ENCODE assay signal across 25 mouse cellular contexts in genomic region chr1:119279261-119279660, GRCm38 (mm10).
DNase-seq lines count a peak whose midpoint lies in the region; ATAC-seq and TF ChIP-seq lines count a peak whose summit lies in the region.
"Had no signal": no experiment of that assay in that cellular context is flagged by ENCODE, and none has a peak within 500 bp of the region (broad histone marks: within the 10 kb centered on the region; RNA-seq: fewer than 3 reads in every experiment).

No protein-coding gene starts in this region.

- H3K27me3 ChIP-seq in Patski, result no peaks in the 10 kb centered on the region
- no peaks in the 10 kb centered on the region for H3K27me3 ChIP-seq in stomach, embryonic 14.5 days (ENCODE audit: control insufficient read depth, insufficient read depth, low read length)
- H3K27me3 ChIP-seq: CH12.LX; forebrain, embryonic 15.5 days; hindbrain, embryonic 13.5 days; limb, embryonic 13.5 days; midbrain, embryonic 15.5 days had no signal

- no peak overlapping the region for H3K4me2 ChIP-seq in stomach, embryonic 14.5 days (replicated peaks; ENCODE audit: low read depth, low read length)
- H3K4me2 ChIP-seq: forebrain, embryonic 15.5 days; heart, embryonic 12.5 days; hindbrain, embryonic 13.5 days; limb, embryonic 13.5 days; liver, embryonic 11.5 days; midbrain, embryonic 15.5 days had no signal

- H3K9me3 ChIP-seq in stomach, embryonic 14.5 days (ENCODE audit: control insufficient read depth, low read depth, low read length), result no peaks in the 10 kb centered on the region
- H3K9me3 ChIP-seq: forebrain, embryonic 15.5 days; heart, embryonic 12.5 days; hindbrain, embryonic 13.5 days; midbrain, embryonic 15.5 days had no signal

- no peak for ATAC-seq in Patski
- ATAC-seq in stomach, embryonic 14.5 days (ENCODE audit: insufficient number of reproducible peaks, insufficient read depth, low FRiP score, low read depth), result no peak
- ATAC-seq: forebrain, embryonic 15.5 days; intestine, embryonic 16.5 days; midbrain, embryonic 15.5 days had no signal

- H3K4me3 ChIP-seq in stomach, embryonic 14.5 days (ENCODE audit: low read depth, low read length), result no peak overlapping the region
- H3K4me3 ChIP-seq: forebrain, embryonic 15.5 days; heart, embryonic 12.5 days; hindbrain, embryonic 13.5 days; limb, embryonic 13.5 days; midbrain, embryonic 10.5 days; midbrain, embryonic 15.5 days had no signal

- H3K36me3 ChIP-seq in stomach, embryonic 14.5 days (ENCODE audit: control insufficient read depth, insufficient read depth, low read length), result no peaks in the 10 kb centered on the region
- H3K36me3 ChIP-seq: forebrain, embryonic 15.5 days; heart, embryonic 12.5 days; hindbrain, embryonic 13.5 days; limb, embryonic 13.5 days; midbrain, embryonic 10.5 days; midbrain, embryonic 15.5 days had no signal

- no peak for TF ChIP-seq CTCF in Patski (IDR thresholded peaks at IDR 0.05)

- CTCF ChIA-PET in Patski (lab: Charles Lee), result no interaction called here

- no peaks in the 10 kb centered on the region for H3K4me1 ChIP-seq in stomach, embryonic 14.5 days (ENCODE audit: control insufficient read depth, insufficient read depth, low read length)
- H3K4me1 ChIP-seq: forebrain, embryonic 15.5 days; heart, embryonic 12.5 days; hindbrain, embryonic 13.5 days; limb, embryonic 13.5 days; midbrain, embryonic 10.5 days; midbrain, embryonic 15.5 days had no signal

- in situ Hi-C loops in Patski (cut with MboI; ENCODE audit: low pct_unique_long_range_greater_than_20kb), result no loop called here

- DNase-seq in adrenal gland, adult 2 months, result peak; percentile 15
- DNase-seq in adrenal gland, adult 18-20 months (ENCODE audit: low spot score in 2 of 2), result no peak
- peak; percentile 10 for DNase-seq in kidney, adult 9 months
- no peak for DNase-seq in kidney, postnatal 14 days
- peak; percentile 59 for DNase-seq in Patski (ENCODE audit: low read depth, low spot score)
- no peak for DNase-seq in heart, adult 9 months (ENCODE audit: low spot score in 2 of 2)
- no peak for DNase-seq in natural killer cell, adult 2 months (ENCODE audit: low spot score in 2 of 2)
- DNase-seq: adrenal gland, postnatal 14 days; cerebellum, adult 11 months; cerebellum, adult 9-10 months; cerebellum, postnatal 36 days; gastrocnemius, postnatal 25 days; heart, adult 11 months; heart, postnatal 4 days; right cerebral cortex, postnatal 25 days had no signal

- H3K27ac ChIP-seq in stomach, embryonic 14.5 days (ENCODE audit: low read length), result peak overlapping the region; percentile 64
- H3K27ac ChIP-seq: forebrain, embryonic 15.5 days; hindbrain, embryonic 13.5 days; limb, embryonic 13.5 days; midbrain, embryonic 10.5 days; midbrain, embryonic 15.5 days had no signal

- POLR2A ChIA-PET in Patski (lab: Charles Lee), result interaction anchor here (1.1 kb wide), 1 partner anchor 14 kb away, joined by 3 read pairs; no protein-coding TSS in a partner anchor

- 58% methylated on average over 3 of the region's 3 CpGs for WGBS in stomach, embryonic 14.5 days

- H3K9ac ChIP-seq in stomach, embryonic 14.5 days (replicated peaks; ENCODE audit: low read depth, low read length), result no peak overlapping the region
- H3K9ac ChIP-seq: forebrain, embryonic 15.5 days; heart, embryonic 12.5 days; hindbrain, embryonic 13.5 days; limb, embryonic 13.5 days; midbrain, embryonic 15.5 days had no signal

Comparison
In these comparisons a context has a peak if more than half of its experiments do, and no peak if none do; other contexts are left out.
1. DNase-seq: peak in adrenal gland, adult 2 months (single experiment), kidney, adult 9 months (single experiment) and Patski (single experiment); none in adrenal gland, adult 18-20 months (0 of 2), kidney, postnatal 14 days (single experiment), heart, adult 9 months (0 of 2) and natural killer cell, adult 2 months (0 of 2).